Mouse (Mus musculus): ENCODE results near the gene Iqcb1.
A peak's percentile ranks its signal among the peaks of the same experiment; 100 is the strongest.
"Not testable (repeated sequence)": the region's sequence is repeated elsewhere in the genome, so short reads cannot be mapped to it uniquely, and the experiment has no call there.

The Iqcb1 gene

DNA sequence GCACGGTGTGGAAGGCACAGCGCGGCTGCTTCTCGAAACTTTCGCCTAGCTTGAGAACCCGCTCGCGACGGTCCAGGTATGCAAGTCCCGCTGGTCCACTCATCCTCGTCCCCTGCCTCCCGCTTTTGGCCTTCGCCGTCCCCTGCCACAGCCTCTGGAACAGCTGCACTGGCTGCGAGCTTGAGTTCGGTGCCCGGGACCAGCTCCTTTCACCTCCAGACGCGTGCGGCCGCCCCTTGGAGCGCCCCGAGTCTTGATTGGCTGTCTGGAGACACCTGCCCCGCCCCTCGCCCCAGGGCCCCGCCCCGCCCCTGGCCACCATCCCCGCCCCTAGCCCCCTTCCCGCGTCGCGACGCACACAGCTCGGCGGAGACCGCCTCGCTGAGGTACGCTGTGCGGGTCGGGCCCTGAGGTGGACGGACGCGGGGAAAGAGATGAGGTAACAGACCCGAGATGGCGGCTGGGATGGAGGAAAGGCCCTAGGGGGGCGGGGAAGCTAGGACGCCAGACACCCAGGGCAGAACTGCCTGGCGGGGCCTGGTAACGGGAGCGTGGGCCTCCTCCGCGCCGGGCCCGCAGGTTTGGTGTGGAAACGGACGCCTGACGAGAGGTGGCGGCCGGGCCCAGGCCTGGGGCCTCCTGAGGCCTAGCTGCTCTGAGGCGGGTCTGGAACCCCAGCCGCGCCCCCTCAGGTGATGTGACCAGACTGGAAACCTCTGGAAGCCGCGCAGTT is at the start of gene Iqcb1:
Iqcb1 (plus strand) TSS at position 332 of the 733 bp plus-strand sequence.
- DNase-seq (ENCODE audit: inconsistent age in 2 of 2, low spot score in 1 of 2), result peak; percentile 89 to 96

DNA sequence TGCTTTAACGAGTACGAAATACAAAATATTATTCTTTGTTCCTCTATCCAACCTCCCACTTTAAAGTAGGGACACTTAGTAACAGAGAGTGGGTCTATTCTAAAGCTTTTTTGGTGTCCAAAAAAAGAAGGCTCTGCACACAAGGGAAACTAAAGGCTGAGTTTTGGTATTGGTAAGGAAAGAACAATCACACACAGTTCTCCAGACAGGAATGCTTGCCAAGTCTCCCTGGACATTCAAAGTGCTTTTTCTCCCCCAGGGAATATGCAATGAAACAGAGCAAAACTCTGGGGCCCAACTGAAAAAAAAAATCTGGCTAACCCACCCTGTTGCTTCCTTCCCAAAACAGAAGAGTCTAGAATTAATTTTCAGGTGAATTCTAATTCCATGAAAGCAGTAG is 44.0 kb upstream of the Iqcb1 start:
- no peak for DNase-seq (ENCODE audit: inconsistent age in 2 of 2, low spot score in 1 of 2)

DNA sequence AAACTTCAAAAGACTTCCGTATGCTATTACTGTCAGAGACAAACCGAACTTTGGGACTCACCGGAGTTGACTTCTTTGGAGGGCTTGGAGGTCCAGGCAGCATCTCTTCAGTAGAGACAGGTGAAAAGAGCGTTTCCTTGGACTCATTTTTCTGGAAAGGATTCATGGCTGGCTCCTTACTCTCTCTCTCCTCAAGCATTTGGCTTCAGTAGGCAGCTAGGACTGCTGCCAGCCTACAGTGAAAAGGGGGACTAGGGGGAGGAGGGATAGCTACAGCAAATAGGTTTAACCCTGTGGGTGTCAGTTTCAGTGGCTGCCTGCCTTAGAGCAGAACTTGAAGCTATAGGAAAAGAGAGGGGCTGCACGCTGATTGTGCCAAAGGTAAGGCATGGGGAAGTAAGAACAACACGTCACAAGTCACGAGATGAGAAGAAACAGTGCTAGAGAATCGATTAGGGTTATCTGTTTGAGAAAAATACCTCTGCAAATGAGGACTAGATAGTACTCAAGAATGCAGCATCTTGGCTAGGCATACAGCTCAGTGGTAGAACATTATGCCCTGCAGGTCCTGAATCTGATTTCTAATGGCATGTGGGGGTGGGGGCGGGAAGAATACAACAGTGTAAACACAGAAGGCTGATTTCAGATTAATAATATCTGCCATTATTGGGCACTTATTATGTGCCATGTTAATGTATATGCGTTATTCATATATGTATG is 43.4 kb upstream of the Iqcb1 start, which contains the start of gene Slc15a2:
Slc15a2 (minus strand) TSS at position 369 of the 720 bp plus-strand sequence.
- DNase-seq (ENCODE audit: inconsistent age in 2 of 2, low spot score in 1 of 2), result no peak

DNA sequence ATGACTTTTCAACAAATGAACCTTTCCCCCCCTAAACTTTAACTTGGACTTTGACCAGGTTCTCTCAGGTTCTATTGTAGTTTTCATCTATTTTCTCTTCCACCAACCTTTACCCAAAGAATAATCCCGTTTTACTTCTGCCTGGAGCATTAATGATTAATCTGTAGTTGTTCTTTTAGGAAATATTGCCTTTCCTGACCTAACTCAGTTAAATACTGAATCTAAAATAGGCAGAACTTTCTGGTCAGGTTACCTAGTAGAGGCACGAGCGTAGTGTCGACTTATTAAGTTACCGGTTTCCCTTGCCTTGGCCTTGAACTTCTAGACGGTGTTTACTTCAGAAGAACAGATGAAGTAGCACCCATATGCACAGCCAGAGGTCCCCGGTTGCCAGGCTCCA is 41.7 kb upstream of the Iqcb1 start:
- DNase-seq (ENCODE audit: inconsistent age in 2 of 2, low spot score in 1 of 2), result no peak

GRCm38 (mm10) chr16:36790166-36790565 is 38.0 kb upstream of the Iqcb1 start:
- no peak for DNase-seq (ENCODE audit: inconsistent age in 2 of 2, low spot score in 1 of 2)

DNA sequence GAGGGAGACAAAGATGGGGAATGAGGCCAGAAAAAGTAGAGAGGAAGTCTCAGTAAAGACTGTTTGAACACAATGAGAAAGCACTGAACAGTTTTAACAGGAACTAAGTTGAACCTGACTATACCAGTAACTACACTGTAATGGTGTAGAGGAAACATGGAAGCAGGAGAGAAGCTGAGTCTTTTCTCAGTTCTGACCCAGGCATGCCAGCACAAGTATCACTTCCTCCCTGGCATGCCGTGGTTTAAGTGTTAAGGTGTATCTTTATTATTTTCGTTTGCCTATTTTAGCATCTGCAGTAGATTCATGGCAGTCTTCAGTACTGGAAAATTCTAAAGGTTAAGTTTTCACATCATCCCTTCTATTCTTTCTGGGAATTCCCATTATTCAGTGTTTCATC is 33.2 kb upstream of the Iqcb1 start:
- no peak for DNase-seq (ENCODE audit: inconsistent age in 2 of 2, low spot score in 1 of 2)

DNA sequence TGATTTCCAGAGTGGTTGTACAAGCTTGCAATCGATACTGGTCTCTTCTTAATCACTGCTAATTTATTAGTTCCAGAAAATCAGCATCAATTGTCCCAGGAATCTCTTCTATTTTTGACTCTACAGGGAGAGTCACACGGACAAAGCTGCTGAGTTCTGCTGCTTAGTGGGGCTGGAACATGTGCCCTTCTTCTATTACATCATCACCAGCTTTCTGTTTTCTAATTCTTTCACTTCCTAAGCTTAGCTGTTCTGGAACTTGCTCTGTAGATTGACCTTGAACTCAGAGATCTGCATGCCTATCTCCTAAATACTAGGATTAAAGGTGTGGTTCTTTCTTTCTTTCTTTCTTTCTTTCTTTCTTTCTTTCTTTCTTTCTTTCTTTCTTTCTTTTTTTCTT is 29.9 kb upstream of the Iqcb1 start:
- no peak for DNase-seq (ENCODE audit: inconsistent age in 2 of 2, low spot score in 1 of 2)

DNA sequence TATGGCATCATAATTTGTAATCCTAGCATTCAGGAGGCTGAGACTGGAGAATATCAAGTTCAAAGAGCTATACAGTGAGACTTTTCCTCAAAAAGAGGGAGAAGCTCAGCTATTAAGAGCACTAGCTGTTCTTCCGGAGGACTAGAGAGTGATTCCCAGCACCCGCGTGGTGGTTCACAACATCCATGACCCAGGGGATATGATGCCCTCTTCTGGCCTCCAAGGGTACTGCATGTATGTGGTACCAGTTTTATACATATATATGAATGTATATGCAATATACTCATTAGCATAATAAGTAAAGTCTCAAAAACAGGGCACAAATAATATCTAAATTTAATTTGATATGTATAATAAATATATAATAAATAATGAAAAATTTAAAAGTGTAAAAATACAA is 25.8 kb upstream of the Iqcb1 start:
- no peak for DNase-seq (ENCODE audit: inconsistent age in 2 of 2, low spot score in 1 of 2)

- DNase-seq (ENCODE audit: inconsistent age in 2 of 2, low spot score in 1 of 2), result no peak
These were observed 19.6 kb upstream of the Iqcb1 start for GRCm38 (mm10) chr16:36808616-36809015.

GRCm38 (mm10) chr16:36813680-36814079 is 14.5 kb upstream of the Iqcb1 start:
- DNase-seq (ENCODE audit: inconsistent age in 2 of 2, low spot score in 1 of 2), result no peak

DNA sequence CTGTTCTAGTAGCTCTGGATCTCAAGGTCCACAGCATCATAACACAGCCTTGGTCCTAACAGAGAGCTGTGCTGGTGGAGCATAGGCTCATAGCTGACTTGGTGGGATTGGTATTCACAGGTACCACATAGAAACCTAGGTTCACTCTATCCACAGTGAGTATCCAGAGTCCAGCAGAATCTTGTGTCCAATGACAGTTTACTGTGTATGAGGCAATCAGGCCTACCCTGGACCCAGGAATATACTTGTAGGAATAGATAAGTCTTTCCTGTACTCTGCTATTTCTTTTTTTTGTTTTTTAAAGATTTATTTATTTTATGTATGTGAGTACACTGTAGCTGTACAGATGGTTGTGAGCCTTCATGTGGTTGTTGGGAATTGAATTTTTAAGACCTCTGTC is 11.3 kb upstream of the Iqcb1 start:
- no peak for DNase-seq (ENCODE audit: inconsistent age in 2 of 2, low spot score in 1 of 2)

- DNase-seq (ENCODE audit: inconsistent age in 2 of 2, low spot score in 1 of 2), result peak; percentile 68 to 87
These were observed 10.8 kb upstream of the Iqcb1 start for GRCm38 (mm10) chr16:36817321-36817926.

- DNase-seq (ENCODE audit: inconsistent age in 2 of 2, low spot score in 1 of 2), result no peak
These were observed 8.2 kb upstream of the Iqcb1 start for GRCm38 (mm10) chr16:36820016-36820415.

GRCm38 (mm10) chr16:36820747-36821146 is 7.4 kb upstream of the Iqcb1 start:
- no peak for DNase-seq (ENCODE audit: inconsistent age in 2 of 2, low spot score in 1 of 2)

- DNase-seq (ENCODE audit: inconsistent age in 2 of 2, low spot score in 1 of 2), result no peak
These were observed 6.7 kb upstream of the Iqcb1 start for GRCm38 (mm10) chr16:36821474-36821873.

DNA sequence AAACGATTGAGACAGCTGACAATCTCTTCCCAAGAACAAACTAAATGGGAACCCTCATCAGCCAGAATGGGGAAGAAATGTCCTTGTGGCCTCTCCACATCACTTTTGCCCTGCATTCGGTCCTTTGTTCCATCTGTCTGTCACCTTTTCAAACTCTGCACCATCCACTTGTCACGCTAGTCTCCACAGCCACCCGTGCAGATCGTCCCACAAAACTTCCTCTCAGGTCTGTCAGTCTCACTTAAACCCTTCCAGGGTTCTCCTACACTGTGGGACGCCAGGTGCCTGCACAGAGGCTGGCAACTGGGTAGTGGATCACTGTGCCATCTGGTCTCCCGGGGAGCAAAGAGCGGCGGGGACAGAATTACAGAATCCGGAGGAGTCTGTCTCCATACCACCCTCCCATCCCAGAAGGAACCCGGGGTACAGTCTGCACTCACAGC is 553 bp upstream of the Iqcb1 start:
- DNase-seq (ENCODE audit: inconsistent age in 2 of 2, low spot score in 1 of 2), result no peak

DNA sequence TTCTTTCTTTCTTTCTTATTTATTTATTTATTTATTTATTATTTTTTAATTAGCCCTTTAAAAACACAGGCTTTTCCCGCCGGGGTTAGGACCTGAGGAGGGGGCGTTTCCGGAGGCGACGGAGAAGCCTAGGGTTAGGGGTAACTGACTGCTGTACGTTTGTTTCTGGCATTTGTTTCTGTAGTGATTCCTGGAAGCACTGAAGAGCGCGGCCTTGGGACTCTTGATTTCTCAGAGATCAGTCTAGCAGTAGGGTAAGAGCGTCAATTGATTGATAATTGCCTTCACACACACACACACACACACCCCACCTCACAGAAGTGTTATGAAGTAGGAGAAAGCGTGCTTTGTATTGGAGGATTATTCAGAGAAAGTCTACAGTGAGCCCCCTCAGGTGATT is 635 bp downstream of the Iqcb1 start:
- DNase-seq (ENCODE audit: inconsistent age in 2 of 2, low spot score in 1 of 2), result peak; percentile 16 to 68

DNA sequence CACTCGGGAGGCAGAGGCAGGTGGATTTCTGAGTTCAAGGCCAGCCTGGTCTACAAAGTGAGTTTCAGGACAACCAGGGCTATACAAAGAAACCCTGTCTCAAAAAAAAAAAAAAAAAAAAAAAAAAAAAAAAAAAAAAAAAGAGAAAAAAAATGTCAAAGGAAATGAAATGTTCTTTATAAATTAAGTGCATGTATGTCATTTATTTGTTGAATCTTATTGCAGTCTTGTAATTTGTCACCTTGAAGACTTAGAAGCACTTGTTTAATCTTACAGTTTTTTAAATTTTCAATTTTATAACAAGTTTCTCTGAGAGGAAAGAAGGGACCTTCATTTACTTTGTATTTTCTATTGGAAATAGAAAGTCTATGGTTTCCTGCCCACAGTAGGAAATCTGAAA is 18.7 kb downstream of the Iqcb1 start:
- not testable (repeated sequence) for DNase-seq (ENCODE audit: inconsistent age in 2 of 2, low spot score in 1 of 2)

- DNase-seq (ENCODE audit: inconsistent age in 2 of 2, low spot score in 1 of 2), result no peak
These were observed 23.0 kb downstream of the Iqcb1 start for GRCm38 (mm10) chr16:36851202-36851601.

DNA sequence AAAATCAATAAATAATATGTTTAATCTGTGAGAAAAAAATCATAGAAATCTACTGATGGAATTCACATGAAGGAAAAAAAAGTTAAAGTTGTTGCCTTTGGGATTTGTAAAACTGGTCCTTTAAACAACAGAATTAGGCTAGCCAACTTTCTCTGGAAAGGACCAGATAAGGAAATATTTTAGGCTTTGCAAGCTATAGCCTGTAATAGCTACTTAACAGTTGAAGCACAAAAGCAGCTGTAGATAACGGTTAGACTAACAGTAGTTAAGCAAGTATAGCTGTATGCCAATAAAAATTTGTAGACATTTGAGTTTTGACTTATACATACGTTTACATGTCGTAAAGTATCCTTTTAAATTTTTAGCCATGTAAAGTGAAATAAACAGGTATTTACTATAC is 35.4 kb downstream of the Iqcb1 start:
- no peak for DNase-seq (ENCODE audit: inconsistent age in 2 of 2, low spot score in 1 of 2)

GRCm38 (mm10) chr16:36869442-36869841 is 41.3 kb downstream of the Iqcb1 start:
- no peak for DNase-seq (ENCODE audit: inconsistent age in 2 of 2, low spot score in 1 of 2)

All from adrenal gland, adult (tissue).